Mouse (Mus musculus) olfactory bulb, adult 2 months (tissue): ENCODE data around the gene Nudt1.

ENCODE experiments used
- CTCF ChIP-seq: fragments of 200-500 bp; IDR thresholded peaks from 2 replicates; pipeline ENCODE4 v1.5.1; 2012; ENCODE audit warnings: low read depth, mild to moderate bottlenecking, low read length, moderate library complexity; ENCODE audit not compliant: insufficient read depth
- POLR2A ChIP-seq: fragments of 200-500 bp; IDR thresholded peaks from 2 replicates; pipeline ENCODE4 v1.6.1; 2012; ENCODE audit warnings: mild to moderate bottlenecking, low read depth, low read length, moderate library complexity; ENCODE audit not compliant: insufficient read depth

DNA sequence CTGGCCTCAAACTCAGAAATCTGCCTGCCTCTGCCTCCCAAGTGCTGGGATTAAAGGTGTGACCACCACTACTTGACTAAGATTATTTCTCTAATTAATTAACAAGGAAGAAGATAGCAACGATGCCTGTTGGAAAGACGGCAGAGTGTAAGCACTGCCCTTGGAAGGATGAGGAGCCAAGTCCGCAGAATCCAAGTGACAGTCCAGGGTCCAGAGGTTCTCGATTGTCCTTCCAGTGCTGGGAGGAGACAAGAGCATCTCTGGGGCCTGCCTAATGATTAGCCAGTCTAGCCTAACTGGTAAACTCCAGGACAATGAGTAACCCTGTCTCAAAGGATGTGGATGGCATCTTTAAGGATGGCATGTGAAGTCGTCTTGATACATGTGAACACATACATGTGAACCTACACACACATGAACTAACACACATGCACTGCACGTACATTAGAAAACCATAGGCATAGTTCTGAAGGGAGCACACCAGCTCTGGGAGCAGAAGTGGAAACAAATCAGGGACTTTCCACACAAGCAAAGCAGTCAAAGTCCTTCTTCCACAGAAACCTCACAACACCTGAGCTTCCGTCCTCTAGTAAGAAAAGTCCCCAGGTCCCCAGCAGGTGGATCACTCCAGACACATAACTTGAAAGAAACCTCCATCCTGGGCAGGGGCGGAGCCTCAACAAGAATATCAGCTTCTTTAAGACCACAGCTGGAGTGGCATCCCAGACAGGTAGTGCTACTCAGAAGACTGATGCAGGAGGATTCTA, 29.5 kb downstream of the Nudt1 start:
- TF ChIP-seq CTCF (no peak), POLR2A (no peak)
